Mouse (Mus musculus) embryo, embryonic 11 days (tissue): Measurements from ENCODE around the gene Pgghg.
A peak's percentile ranks its signal among the peaks of the same experiment; 100 is the strongest.

Source experiments
- DNase-seq: peaks from one replicate; pipeline ENCODE4 v3.0.0-alpha.2; 2015

Gene Pgghg

GRCm38 (mm10) chr7:140923070-140923775 lies 18.0 kb upstream of the Pgghg start:
- peak; percentile 41 for DNase-seq

DNA sequence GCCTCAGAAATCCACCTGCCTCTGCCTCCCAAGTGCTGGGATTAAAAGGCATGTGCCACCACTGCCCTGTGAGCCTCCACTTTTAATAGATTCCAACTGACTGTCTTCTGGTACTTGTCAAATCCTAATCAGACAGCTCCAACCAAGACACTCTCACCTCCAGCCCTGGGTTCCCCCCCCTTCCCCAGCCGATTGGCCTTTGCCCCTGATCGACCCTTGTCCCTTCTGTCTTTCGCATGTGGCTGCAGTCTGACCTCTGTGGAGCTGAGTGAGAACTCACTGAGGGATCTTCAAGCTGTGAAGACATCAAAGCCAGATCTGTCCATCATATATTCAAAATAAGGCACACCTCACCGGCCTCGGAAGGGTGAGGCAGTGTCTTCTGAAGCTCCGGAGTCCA lies 14.0 kb upstream of the Pgghg start:
- DNase-seq, result no peak

GRCm38 (mm10) chr7:140938436-140938835 lies 2.8 kb upstream of the Pgghg start:
- DNase-seq, result no peak

DNA sequence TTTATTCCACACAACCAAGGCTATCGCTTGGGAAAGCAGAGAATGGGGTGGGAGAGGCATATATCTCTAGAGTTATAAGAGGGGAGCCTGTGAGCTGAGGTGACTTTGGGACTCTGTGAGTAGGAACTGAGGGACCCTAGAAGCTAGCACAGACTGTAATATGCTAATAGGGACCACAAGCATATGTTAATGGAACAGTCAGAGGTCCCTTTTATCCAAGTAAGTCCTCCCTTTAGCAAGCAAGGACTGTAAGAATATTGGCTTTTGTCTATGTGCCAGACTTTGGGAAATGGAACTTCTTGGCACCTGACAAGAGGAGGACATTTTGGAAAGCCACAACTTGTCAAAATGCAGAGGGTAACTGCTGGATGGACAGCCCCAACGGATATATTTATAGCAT lies 2.3 kb upstream of the Pgghg start:
- DNase-seq, result no peak

DNA sequence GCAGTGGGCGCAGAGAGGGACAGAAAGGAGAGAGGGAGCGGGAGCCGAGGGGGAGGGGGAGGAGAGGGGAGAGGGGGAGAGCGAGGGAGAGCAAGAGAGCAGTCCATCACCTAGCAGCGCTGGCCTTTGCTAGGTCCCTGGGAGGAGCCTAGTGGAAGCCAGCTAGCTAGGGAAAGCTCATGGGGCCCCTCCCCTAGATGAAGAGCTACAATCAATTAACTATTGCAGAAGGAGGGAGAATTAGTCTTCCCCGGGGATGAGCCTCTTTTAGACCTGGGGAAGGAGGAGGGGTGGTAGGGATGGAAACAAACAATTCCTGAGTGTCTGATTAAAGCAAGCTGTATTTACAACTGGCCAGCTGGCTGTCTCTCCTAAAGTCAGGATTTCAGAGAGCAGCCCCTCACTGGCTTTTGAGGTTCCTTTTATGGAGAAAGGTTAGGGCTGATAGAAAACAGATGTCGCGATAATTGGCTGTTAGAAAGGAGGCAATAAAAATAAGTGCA lies 1.5 kb upstream of the Pgghg start:
- DNase-seq, result peak; percentile 74

DNA sequence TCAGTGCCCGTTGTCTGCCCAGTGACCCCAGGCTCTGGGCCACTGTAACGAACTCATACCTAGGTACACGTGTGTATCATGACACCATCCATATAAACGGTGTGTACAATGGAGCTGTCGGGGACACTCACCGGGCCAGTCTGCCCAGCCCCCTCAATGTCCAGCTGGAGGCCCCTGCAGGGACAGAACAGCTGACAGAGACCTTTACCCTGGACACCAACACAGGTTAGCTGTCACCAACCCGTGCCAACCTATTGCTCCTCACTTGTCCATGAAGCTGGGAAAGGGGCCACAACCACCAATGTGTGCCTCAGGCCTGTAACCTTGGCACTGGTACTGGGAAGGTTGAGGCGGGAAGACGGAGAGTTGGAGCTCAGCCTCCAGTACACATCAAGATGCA lies 1.1 kb downstream of the Pgghg start:
- DNase-seq, result no peak

GRCm38 (mm10) chr7:140942811-140943210 lies 1.6 kb downstream of the Pgghg start:
- no peak for DNase-seq

- DNase-seq, result no peak
These were observed 2.2 kb downstream of the Pgghg start for GRCm38 (mm10) chr7:140943356-140943755.

- no peak for DNase-seq
These were observed 3.0 kb downstream of the Pgghg start for GRCm38 (mm10) chr7:140944236-140944635.

DNA sequence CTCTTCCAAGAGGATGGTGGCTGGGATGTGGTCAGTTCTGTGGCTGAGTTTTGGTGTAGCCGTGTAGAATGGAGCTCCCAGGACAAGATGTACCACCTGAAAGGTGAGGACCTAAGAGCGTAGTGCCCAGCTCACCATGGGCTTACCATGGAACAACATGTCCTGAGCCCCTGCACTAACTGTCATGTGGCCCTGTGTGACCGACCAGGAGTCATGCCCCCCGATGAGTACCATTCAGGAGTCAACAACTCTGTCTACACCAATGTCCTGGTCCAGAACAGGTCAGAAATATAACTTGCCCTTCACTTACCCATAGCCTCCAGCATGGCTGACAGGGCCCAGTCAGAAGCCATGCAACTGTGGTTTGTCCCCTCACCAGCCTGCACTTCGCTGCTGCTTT lies 4.1 kb downstream of the Pgghg start:
- DNase-seq, result no peak

DNA sequence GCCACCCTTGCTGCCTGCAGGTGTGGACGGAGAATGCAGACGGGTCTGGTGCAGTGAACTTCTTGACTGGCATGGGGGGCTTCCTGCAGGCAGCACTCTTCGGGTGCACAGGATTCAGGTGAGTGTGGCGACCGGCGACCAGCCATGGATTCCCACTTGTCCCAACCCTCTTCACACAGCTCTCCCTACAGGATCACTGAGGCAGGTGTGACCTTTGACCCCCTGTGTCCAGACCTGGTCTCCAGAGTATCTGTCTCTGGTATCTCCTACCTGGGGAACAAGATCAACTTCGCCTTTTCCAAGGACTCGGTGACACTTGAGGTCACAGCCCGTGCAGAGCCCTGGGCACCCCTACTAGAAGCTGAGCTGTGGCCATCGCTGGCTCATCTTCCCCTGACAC lies 5.1 kb downstream of the Pgghg start:
- no peak for DNase-seq

DNA sequence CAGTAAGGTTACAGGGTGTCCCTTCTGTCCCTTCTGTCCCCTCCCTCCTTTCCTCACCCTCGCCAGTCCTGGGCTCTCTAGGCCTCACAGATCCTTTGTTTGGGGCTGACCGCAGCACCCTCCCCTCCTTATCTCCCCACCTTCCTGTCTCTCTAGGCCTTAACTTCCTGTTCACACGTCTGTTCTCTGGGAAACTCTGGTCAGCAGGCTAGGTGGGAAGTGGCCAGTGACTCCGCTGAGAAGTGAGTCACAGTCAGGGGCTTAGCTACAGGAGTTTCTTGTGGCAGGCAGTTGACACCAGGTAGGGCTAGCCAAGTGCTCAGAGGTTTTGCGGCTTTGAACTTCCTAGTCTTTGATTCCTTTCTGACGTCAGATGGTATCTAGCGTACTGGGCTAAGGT lies 5.8 kb downstream of the Pgghg start:
- DNase-seq, result no peak

- no peak for DNase-seq
These were observed 7.0 kb downstream of the Pgghg start for GRCm38 (mm10) chr7:140948161-140948560.

DNA sequence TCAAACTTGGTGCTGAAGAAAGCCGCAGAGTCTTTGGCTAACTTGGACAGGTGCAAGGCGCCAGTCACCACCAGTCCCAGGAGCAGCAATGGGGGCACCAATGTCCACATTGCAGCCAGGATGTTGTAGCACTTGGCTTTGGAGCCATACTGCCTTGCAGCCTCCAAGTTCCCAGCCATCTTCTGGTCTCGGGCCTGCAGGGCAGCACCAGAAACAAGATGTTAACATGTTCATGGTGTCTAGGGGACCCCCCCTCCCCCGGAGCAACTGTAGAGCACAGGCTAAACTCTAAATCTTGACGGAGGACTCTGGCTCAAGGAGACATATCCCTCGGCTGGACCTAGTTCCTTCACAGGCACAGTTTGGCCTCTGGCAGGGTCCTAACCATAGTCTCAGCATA lies 8.1 kb downstream of the Pgghg start:
- no peak for DNase-seq

- no peak for DNase-seq
These were observed 8.8 kb downstream of the Pgghg start, which contains the start of gene Ifitm5 for GRCm38 (mm10) chr7:140949824-140950530. TSS of gene Ifitm5 (minus strand) at chr7:140950291.

GRCm38 (mm10) chr7:140951051-140951450 lies 9.9 kb downstream of the Pgghg start:
- no peak for DNase-seq

DNA sequence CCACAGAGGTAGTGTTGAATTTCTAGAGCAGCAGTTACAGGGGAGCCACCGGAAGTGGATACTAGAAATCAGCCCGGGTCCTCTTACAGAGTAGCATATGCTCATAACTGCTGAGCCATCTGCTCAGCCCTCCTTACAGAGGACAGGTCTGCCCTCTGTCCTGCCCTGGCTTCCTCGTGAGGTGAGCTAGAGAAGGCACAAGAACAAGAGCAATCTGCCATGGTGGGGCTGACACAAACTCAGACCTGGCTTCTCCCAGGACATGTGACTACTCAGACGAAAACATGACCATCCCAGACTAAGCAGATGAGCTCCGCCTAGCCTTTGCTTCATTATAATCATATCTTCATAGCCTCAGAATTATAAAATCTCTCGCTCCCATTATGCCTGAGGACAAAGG lies 10.6 kb downstream of the Pgghg start:
- no peak for DNase-seq

- no peak for DNase-seq
These were observed 11.2 kb downstream of the Pgghg start for GRCm38 (mm10) chr7:140952441-140952840.

GRCm38 (mm10) chr7:140953133-140953532 lies 11.9 kb downstream of the Pgghg start:
- DNase-seq, result no peak

DNA sequence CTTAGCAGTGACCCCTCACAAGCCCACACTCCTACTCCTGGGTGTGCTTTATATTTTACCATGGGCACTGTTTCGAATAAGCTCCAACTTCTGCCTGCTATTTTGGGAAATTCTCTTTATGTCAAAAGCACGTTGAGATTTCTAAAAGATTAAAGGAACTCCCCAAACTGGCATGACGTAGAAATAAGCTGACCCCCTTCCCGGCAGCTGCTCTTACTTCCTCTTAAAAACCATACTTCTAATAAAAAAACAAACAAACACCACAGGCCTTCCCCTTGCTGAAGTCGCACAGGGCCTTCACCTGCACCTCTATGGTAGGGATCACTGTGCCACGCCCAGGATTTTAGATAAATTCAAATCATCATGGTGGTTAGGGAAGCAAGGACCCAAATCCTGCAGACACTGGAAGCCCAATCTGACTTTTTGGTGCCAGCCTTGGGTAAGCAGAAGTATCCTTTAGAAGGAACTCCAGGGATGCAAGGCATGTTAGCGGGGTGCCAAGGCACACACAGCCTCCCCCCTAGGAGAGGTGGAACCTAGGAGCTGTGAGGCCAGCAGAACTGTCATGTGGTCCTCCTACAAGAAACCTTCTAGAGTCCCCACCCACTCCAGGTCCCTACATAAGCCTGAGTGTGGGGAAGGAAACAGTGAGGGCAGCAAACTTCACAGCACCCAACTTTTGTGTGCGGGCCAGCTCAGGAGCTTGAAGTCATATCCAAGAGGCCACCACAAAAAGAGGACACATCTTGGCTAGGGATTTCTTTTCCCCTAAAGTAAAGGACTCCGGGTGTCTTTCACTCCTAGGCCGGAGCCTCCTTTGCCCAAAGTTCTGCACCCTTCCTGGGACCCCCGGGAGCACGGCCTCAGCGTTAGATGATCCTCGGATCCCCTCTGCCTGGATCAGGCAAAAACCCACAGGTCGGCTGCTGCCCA lies 12.9 kb downstream of the Pgghg start:
- DNase-seq, result no peak

- no peak for DNase-seq
These were observed 13.5 kb downstream of the Pgghg start for GRCm38 (mm10) chr7:140954733-140955071.

GRCm38 (mm10) chr7:140955342-140955741 lies 14.2 kb downstream of the Pgghg start:
- no peak for DNase-seq
